Mouse (Mus musculus) frontal cortex, adult 2 months (tissue): ENCODE data around the gene Prkacb. TPM values are rescaled to one million over a fixed set of nuclear protein-coding genes. Genes with fewer than 3 reads are reported as not detected.

Experiments used
- DNase-seq, 2 experiments: peaks; one replicate each; pipeline ENCODE4 v3.0.0; 2022; ENCODE audit warnings: low spot score in 1 of 2; ENCODE audit errors: extremely low spot score in 1 of 2
- polyA plus RNA-seq: library from polyadenylated mRNA; depleted of rRNA; stranded (reverse); fragments of >200 nt; gene quantifications from 2 replicates; pipeline ENCODE4 v1.2.3, GENCODE M21; 2012; rRNA removed

The Prkacb gene
- polyA plus RNA-seq, 1 experiment = 194 TPM

DNA sequence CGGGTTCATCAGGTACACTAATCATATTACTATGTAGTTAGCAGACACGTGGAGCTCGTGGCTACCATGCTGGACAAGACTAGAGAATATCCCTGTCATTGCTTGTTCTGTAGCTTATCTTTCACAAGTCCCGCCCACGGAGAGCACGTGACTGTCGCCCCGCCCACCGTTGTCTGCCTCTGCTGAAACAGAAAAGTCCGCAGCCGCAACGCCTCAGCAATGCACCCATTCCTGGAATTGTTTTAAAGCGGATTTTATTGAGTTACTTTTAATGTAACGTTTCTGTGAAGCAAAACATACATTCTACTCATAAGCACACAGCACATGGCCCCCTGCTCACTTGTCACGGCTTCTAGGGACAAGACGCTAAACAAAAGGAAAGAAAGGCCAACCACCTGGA, 133.1 kb downstream of the Prkacb start:
- no peak for DNase-seq

Other genes with a start within 250 kb of the Prkacb start
- gene Uox, start 242.6 kb downstream of the Prkacb start, polyA plus RNA-seq = 0.20 and 0.34 TPM in 2 replicates
- gene Dnase2b, start 197.4 kb downstream of the Prkacb start, polyA plus RNA-seq = not detected in 2 replicates
- not detected in 2 replicates for gene 4930503B20Rik, start 161.7 kb downstream of the Prkacb start, polyA plus RNA-seq
- 0.48 and 0.64 TPM in 2 replicates for gene Samd13, start 127.4 kb downstream of the Prkacb start, polyA plus RNA-seq
- 57.6 and 65.3 TPM in 2 replicates for gene Ttll7, start 39.4 kb upstream of the Prkacb start, polyA plus RNA-seq